Mouse (Mus musculus) gastrocnemius, postnatal 25 days (tissue): ENCODE data around the gene CK137956. TPM values are rescaled to one million over a fixed set of nuclear protein-coding genes. Genes with fewer than 3 reads are reported as not detected.

Experiments
- DNase-seq: peaks from one replicate; pipeline ENCODE4 v3.0.0; 2022
- total RNA-seq, 2 experiments: library from RNA; stranded (reverse); gene quantifications; 1 replicate in 1 of 2; 2 replicates in 1 of 2; pipeline ENCODE4 v1.2.3; 2021

CK137956 gene
- total RNA-seq, 2 experiments from 2014 or later, result not detected

DNA sequence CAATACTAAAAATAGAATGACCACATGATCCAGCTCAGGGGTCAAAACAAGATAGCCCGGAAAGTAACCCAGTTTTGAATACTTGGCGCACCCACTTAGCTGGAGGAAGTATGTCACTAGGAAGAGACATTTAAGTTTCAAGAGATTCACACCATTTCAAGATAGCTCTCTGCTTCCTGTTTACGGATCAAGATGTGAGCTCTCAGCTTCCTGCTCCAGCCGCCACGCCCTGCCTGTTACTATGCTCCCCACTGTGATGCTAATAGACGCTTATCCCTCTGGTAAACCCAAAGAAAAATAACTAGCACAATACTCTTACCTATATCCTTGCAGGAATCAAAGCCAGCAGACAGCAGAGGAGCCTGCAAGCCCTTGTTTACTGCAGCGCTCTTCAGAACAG is 57.2 kb downstream of the CK137956 start:
- no peak for DNase-seq

DNA sequence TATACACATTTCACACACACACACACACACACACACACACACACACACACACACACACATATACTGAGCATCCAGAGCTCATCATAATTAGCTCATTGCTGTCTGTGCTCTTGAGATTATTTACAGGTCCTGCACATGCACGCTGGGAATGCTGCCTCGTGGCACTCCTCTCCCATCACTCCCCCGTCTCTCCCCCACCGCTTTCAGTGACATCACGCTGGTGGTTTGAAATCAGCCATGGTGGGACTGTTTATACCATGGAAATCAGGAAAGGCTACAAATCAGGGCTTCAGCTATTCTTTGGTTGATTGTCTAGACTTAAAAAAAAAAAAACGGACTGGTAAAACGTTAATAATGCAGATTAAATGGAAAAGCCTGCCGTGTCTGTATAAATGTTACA is 63.6 kb downstream of the CK137956 start:
- no peak for DNase-seq

DNA sequence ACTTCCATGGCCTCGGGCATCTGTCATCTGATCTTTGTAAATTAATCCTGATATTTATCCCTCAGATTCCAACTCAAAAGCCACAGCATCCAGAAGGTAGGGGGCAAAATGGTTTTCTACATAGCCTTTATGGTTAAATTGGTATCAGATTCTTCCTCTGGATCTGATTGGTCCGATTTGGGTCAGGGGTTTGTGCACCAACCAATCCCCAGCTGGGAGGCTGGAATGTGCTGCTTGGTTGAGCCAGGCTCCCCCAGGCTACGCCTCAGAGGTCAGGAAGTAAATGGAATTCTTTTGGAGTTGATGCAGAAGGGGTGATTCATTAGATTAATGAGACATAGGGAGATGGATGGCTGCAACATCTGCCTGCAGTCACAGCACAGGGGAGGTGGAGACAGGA is 66.8 kb downstream of the CK137956 start:
- DNase-seq, result no peak

DNA sequence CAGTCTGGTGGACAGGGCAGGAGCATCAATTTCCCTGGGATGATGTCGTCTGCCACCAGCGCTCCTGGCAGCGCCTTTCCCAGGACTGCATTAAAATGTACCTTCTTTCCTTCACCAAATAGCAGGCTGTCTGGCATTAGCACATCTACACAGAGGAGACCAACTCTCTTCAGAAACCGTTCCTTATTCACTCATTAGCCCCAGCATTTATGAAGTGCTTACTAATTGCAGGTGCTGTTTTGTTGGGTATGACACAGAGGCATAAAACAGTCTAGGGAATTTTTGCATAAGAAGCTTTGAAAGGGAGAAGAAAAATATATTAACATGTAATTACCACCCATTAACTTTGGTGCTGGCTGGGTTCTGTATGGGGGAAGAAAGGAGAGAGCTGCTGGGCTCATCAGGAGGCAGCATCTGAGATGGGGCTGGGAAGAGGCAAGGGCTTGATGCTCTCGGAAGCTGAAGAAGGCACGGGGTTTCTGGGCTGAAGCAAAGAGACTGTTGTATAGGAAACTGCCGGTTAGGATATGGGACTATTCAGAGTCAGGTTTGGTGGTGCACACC is 69.8 kb downstream of the CK137956 start:
- DNase-seq, result no peak

DNA sequence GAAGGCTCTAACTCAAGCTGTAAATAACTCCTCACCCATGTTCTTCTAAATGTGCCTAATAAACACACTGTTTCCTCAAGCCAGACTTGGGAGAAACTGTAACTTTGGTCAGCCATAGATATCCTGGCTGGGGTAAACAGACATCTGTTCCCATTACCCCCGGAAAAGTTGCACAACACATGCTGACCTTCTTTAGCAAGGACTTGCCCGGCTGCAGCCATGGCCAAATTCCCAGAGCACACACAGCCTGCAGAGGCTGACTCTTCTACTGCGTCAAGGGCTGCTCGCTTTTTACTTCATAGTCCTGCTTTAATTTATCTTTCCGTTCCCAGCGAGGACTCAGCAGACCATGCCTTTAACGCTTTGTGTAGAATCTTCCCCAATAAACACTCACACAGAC is 81.7 kb downstream of the CK137956 start:
- DNase-seq, result no peak

DNA sequence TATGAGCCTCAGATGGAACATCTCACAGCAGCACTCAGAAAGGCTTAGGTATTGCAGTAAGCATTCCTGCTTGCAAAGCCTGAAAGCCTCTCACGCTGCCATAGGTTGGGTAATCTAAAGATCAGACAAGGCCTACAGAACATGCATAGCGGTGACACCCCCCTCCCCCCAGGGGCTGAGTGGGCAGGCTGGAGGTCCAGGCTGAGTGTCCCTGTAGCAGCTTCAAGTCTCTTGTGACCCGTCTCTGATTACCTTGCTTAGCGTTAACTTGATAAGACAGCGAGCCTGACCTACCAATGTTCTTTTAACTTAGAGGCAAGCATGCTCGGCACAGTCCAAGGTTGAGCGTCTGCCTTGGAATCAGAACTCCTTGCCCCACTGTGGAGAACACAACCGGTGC is 91.8 kb downstream of the CK137956 start:
- DNase-seq, result no peak

Other genes starting within 250 kb of the CK137956 start
- not detected for gene Csmd2, start 16.9 kb upstream of the CK137956 start, total RNA-seq